Mouse (Mus musculus): ENCODE measurements at regions not wholly inside any gene's neighbourhood (a gene's known extent, or its start where the extent isn't known, plus 50 kb on each side); places are given as distances from the start of the nearest gene placed in this dataset.

DNA sequence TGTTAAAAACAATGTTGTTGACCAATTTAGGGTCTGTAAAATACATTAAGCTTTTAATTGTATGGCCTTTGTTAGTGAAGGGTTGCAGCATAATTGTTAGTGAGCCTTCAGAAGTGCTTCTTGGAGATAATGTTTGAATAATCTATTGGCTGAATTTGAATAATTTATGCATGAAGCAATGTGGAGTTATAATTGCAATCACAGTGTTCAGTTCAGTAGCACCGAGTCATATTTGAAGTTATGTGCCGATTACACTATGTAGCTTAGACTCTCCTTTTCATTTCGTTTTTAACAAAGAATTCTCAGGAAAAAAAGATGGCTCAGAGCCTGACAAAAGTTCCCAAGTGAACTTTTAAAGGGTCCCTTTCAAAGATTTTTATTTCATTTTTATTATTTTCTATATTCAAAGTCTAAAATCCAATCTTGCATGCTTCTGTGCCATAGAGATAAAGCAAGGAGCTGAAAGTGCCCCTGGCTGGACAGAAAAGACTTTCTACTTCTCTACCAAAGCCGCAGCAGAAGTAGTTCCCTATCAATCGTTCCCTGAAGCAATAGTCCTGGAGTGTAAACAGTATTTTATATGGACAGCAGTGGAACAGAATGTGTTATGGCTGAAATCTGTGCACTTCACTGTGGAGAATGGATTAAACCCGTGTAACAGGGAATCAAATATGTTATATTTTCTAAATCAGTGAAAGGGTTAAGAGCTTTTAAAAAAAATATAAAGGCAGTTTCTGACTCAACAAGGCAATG lies 556.3 kb upstream of the Slc39a10 start:
- Histone ChIP-seq H3K27me3 (ENCODE audit: control insufficient read depth, insufficient read depth, low read length) (no peaks in the 10 kb centered on the region), H3K9ac (ENCODE audit: low read length) (no peak overlapping the region), H3K36me3 (ENCODE audit: control insufficient read depth, insufficient read depth, low read length) (no peaks in the 10 kb centered on the region), H3K4me2 (replicated peaks; ENCODE audit: low read depth) (no peak overlapping the region), H3K27ac (replicated peaks) (no peak overlapping the region), H3K4me1 (replicated peaks; ENCODE audit: control insufficient read depth, insufficient read depth) (no peaks in the 10 kb centered on the region), H3K9me3 (ENCODE audit: control insufficient read depth, low read length) (no peaks in the 10 kb centered on the region), H3K4me3 (ENCODE audit: low read depth, low read length) (no peak overlapping the region)
- WGBS, result 72% methylated on average over 6 of the region's 6 CpGs
- TF ChIP-seq CTCF (IDR thresholded peaks at IDR 0.05; ENCODE audit: low read depth), result no peak
- ATAC-seq (ENCODE audit: low FRiP score, low TSS enrichment), result no peak
- DNase-seq (ENCODE audit: low spot score), result no peak

DNA sequence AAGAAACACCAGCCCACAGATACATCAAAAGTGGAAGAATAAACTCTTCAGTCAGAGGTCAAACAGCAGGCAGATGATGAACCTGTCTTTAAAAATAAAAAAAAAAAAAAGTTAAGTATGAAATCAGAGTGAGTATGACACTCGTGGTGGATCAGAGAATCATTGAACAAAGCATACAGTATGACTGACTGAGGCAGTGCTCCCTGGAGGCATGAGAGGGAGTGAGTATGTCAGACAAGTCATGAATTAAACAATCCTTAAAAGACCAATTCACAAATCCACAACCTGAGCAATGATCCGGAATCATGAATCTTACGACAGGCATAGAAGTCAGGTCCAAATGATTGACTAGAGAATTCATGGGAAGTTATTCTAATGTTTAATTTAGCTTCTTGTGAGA lies 555.4 kb upstream of the Slc39a10 start:
- TF ChIP-seq EP300 (optimal IDR thresholded peaks at IDR 0.05) (no peak), CTCF (IDR thresholded peaks at IDR 0.05; ENCODE audit: low read depth) (no peak)
- Histone ChIP-seq H3K36me3 (ENCODE audit: control insufficient read depth, insufficient read depth, low read length) (no peaks in the 10 kb centered on the region), H3K4me2 (replicated peaks; ENCODE audit: low read depth) (no peak overlapping the region), H3K9me3 (ENCODE audit: control insufficient read depth, low read length) (no peaks in the 10 kb centered on the region), H3K27me3 (ENCODE audit: control insufficient read depth, insufficient read depth, low read length) (no peaks in the 10 kb centered on the region), H3K9ac (ENCODE audit: low read length) (no peak overlapping the region), H3K4me3 (ENCODE audit: low read depth, low read length) (no peak overlapping the region), H3K4me1 (replicated peaks; ENCODE audit: control insufficient read depth, insufficient read depth) (no peaks in the 10 kb centered on the region), H3K27ac (replicated peaks) (no peak overlapping the region)
- WGBS, result 78% methylated on average over 3 of the region's 3 CpGs
- DNase-seq (ENCODE audit: low spot score) (no peak), ATAC-seq (ENCODE audit: low FRiP score, low TSS enrichment) (no peak)

DNA sequence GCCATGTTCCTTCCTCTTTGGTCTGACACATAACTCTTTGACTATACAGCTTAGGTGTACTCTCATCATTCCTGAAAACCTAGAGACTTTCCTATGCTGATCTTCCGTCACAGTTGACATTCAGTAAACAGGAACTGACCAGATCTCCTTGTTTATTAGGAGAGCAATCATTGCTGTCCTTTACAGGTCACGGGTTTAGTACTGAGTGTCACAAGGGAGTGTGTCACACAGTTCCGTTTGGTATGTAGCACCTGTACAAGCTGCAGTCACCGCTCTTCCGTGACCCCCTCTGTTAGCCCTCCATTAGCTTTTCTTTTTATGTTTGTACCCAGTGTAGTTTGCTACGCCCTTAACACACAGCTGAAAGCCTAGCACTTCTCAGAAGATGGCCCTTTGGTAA lies 553.4 kb upstream of the Slc39a10 start:
- Histone ChIP-seq H3K27me3 (ENCODE audit: control insufficient read depth, insufficient read depth, low read length) (no peaks in the 10 kb centered on the region), H3K4me2 (replicated peaks; ENCODE audit: low read depth) (no peak overlapping the region), H3K4me3 (ENCODE audit: low read depth, low read length) (no peak overlapping the region), H3K9me3 (ENCODE audit: control insufficient read depth, low read length) (no peaks in the 10 kb centered on the region), H3K9ac (ENCODE audit: low read length) (no peak overlapping the region), H3K27ac (replicated peaks) (no peak overlapping the region), H3K4me1 (replicated peaks; ENCODE audit: control insufficient read depth, insufficient read depth) (no peaks in the 10 kb centered on the region), H3K36me3 (ENCODE audit: control insufficient read depth, insufficient read depth, low read length) (no peaks in the 10 kb centered on the region)
- WGBS, result 33% methylated on average over 6 of the region's 6 CpGs
- ATAC-seq (ENCODE audit: low FRiP score, low TSS enrichment), result no peak
- DNase-seq (ENCODE audit: low spot score), result no peak
- TF ChIP-seq EP300 (optimal IDR thresholded peaks at IDR 0.05) (no peak), CTCF (IDR thresholded peaks at IDR 0.05; ENCODE audit: low read depth) (no peak)

DNA sequence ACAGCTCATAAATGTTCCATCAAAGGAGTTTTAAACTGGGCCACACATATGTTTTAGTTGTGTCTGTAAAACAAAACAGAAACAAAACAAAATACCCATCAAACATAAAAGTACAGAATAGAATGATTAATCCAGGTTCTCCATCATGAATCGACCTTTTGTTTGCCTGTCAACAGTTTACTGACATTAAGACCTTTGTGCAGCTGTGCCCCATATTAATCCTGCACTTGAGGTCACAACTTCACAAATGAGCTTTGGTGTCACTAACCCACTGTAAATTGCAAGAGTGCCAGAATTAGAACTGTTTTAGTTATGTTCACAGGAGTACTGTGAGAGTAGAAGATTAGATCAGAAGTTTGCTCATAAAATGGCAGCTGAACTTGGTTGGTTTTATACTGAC lies 540.2 kb upstream of the Slc39a10 start:
- no peak overlapping the region for H3K4me2 ChIP-seq (replicated peaks; ENCODE audit: low read depth)
- H3K4me3 ChIP-seq (ENCODE audit: low read depth, low read length), result no peak overlapping the region
- no peaks in the 10 kb centered on the region for H3K4me1 ChIP-seq (replicated peaks; ENCODE audit: control insufficient read depth, insufficient read depth)
- TF ChIP-seq EP300 (optimal IDR thresholded peaks at IDR 0.05) (no peak), CTCF (IDR thresholded peaks at IDR 0.05; ENCODE audit: low read depth) (no peak)
- WGBS, result 56% methylated on average over 1 of the region's 1 CpGs
- no peak overlapping the region for H3K27ac ChIP-seq (replicated peaks)
- H3K9ac ChIP-seq (ENCODE audit: low read length), result no peak overlapping the region
- DNase-seq (ENCODE audit: low spot score) (no peak), ATAC-seq (ENCODE audit: low FRiP score, low TSS enrichment) (no peak)
- no peaks in the 10 kb centered on the region for H3K36me3 ChIP-seq (ENCODE audit: control insufficient read depth, insufficient read depth, low read length)
- H3K9me3 ChIP-seq (ENCODE audit: control insufficient read depth, low read length), result no peaks in the 10 kb centered on the region
- H3K27me3 ChIP-seq (ENCODE audit: control insufficient read depth, insufficient read depth, low read length), result no peaks in the 10 kb centered on the region

GRCm38 (mm10) chr1:47405164-47405563 lies 512.5 kb upstream of the Slc39a10 start:
- H3K9me3 ChIP-seq (ENCODE audit: control insufficient read depth, low read length), result no peaks in the 10 kb centered on the region
- no peaks in the 10 kb centered on the region for H3K27me3 ChIP-seq (ENCODE audit: control insufficient read depth, insufficient read depth, low read length)
- H3K27ac ChIP-seq (replicated peaks), result no peak overlapping the region
- no peak for TF ChIP-seq CTCF (IDR thresholded peaks at IDR 0.05; ENCODE audit: low read depth)
- no peak for TF ChIP-seq EP300 (optimal IDR thresholded peaks at IDR 0.05)
- H3K36me3 ChIP-seq (ENCODE audit: control insufficient read depth, insufficient read depth, low read length), result no peaks in the 10 kb centered on the region
- 59% methylated on average over 1 of the region's 1 CpGs for WGBS
- no peak overlapping the region for H3K4me3 ChIP-seq (ENCODE audit: low read depth, low read length)
- ATAC-seq (ENCODE audit: low FRiP score, low TSS enrichment) (no peak), DNase-seq (ENCODE audit: low spot score) (no peak)
- no peaks in the 10 kb centered on the region for H3K4me1 ChIP-seq (replicated peaks; ENCODE audit: control insufficient read depth, insufficient read depth)
- H3K9ac ChIP-seq (ENCODE audit: low read length), result no peak overlapping the region
- H3K4me2 ChIP-seq (replicated peaks; ENCODE audit: low read depth), result no peak overlapping the region

GRCm38 (mm10) chr1:47386579-47386978 lies 493.9 kb upstream of the Slc39a10 start:
- H3K9me3 ChIP-seq (ENCODE audit: control insufficient read depth, low read length), result no peaks in the 10 kb centered on the region
- no peak for ATAC-seq (ENCODE audit: low FRiP score, low TSS enrichment)
- no peak overlapping the region for H3K4me3 ChIP-seq (ENCODE audit: low read depth, low read length)

More at GRCm38 (mm10) chr1:47386579-47386978, 493.9 kb upstream of the Slc39a10 start:
- Histone ChIP-seq H3K36me3 (ENCODE audit: control insufficient read depth, insufficient read depth, low read length) (no peaks in the 10 kb centered on the region), H3K4me1 (replicated peaks; ENCODE audit: control insufficient read depth, insufficient read depth) (no peaks in the 10 kb centered on the region), H3K27ac (replicated peaks) (no peak overlapping the region), H3K4me2 (replicated peaks; ENCODE audit: low read depth) (no peak overlapping the region), H3K27me3 (ENCODE audit: control insufficient read depth, insufficient read depth, low read length) (no peaks in the 10 kb centered on the region), H3K9ac (ENCODE audit: low read length) (no peak overlapping the region)
- DNase-seq (ENCODE audit: low spot score), result no peak
- TF ChIP-seq EP300 (optimal IDR thresholded peaks at IDR 0.05) (no peak), CTCF (IDR thresholded peaks at IDR 0.05; ENCODE audit: low read depth) (no peak)
